Mouse (Mus musculus): ENCODE results near the gene Gcnt4.

Gene Gcnt4

DNA sequence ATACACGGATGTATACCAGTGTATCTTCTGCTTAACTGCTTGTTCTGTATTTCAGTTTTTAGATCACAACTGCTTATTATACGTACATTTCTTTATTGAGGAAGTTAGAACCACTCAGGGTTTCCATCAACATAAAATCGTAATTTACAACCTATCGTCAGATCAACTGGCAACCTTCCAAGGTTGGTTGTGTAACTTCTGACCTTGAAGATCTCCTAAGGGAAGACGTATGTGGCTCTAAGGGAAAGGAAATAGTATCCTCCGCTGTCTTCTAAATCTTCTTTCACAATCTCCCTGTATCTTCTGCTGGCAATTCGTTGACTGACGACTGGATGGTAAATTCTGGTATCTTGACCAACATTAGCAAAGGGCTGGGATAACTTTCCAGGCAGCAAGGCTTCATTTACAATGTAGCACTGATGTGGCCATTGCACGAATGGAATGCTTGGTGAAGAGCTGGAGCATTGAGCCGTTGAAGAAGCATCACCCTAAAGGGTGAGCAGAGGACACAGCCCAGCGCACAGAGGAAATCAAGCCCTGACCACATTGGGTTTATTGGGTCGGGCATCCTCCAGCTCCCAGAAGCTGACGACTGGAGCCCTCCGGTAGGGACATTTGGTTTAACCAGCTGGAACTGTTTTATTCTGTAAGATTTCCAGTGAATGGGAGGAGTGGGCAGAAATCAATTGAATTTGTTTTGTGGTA, 66.2 kb downstream of the Gcnt4 start:
- no peak for DNase-seq (ENCODE audit: low read depth, low spot score)

DNA sequence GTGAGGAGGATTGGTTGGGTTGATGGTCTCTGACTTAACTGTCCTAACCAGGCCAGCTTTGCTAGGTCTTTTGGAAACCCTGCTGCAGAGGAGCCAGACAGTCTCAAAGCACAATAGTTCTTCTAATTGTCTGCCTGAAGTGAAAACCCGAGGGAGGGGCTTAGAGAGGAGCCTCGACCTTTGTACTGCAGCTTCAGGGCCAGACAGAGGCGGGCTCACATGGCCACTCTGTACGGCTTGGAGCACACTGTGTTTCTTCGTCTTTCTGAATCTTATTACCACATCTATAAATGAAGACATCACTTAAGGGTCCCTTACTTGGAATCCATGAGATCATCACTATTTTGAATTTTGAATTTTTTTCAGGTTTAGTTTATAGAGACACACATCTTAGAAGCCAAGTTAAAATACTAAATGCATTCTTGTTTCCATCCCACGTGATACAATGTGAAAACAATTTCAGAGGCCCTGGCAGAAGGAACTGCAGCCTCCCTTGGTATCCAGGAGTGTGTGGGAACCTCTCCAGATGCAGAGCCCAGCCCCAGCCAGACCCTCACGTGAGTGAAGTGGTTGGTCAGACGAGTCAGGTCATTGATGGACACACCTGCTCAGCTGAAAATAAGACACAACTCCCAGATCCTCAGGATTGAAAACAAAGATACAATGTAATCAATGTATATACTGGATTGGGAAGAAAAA, 69.0 kb downstream of the Gcnt4 start:
- DNase-seq (ENCODE audit: low read depth, low spot score): no peak

DNA sequence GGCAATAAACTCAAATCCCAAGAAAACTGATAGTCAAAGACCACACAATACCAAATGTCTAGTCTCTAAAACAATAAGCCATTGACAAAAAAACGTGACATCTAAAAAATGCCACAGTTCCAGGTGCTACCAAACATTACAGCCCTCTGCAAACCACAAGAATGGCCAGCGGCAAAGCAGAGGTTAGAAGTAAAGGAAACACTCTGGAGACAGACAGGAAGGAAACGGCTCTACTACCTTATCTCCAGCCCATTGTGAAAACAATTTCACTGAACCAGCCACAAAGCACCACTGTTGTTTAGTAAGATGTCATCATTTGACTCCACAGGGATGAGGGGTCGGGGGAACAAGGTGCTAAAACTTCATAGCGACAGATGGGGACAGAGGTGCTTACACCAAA, 70.8 kb downstream of the Gcnt4 start:
- no peak for DNase-seq (ENCODE audit: low read depth, low spot score)

DNA sequence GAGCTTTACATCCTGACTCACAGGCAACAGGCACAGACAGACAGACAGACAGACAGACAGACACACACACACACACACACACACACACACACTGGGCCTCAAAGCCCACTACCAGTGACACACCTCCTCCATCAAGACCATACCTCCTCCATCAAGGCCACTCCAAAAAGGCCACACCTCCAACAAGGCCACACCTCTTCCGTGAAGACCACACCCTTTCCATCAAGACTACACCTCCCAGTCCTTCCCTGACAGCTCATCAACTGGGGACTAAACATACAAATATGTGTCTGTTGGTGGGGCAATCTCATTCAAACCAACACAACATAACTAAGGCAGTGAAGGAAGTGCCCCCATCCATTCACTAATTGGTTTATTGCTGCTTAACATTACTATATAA, 72.6 kb downstream of the Gcnt4 start:
- DNase-seq (ENCODE audit: low read depth, low spot score): no peak

Measured in WW6 (cell line).